Mouse (Mus musculus) liver, postnatal 0 days (tissue): ENCODE data around the gene Lhcgr. TPM values are rescaled to one million over a fixed set of nuclear protein-coding genes. Genes with fewer than 3 reads are reported as not detected.
A peak's percentile ranks its signal among the peaks of the same experiment; 100 is the strongest.

Experiments
- ATAC-seq: fragments of 200-750 bp; cut with Nextera tagmentation; 2 replicates; pipeline ENCODE4 v1.8.0; 2017; ENCODE audit warnings: mild to moderate bottlenecking, moderate library complexity
- DNase-seq: peaks from one replicate; pipeline ENCODE4 v3.0.0-alpha.2; 2016
- H3K27ac ChIP-seq: fragments of 300-500 bp; sonication (generic); 2 replicates; pipeline ENCODE4 v1.5.1; 2014; ENCODE audit warnings: antibody characterized with exemption, moderate library complexity, mild to moderate bottlenecking, low read depth
- H3K27me3 ChIP-seq: fragments of 300-500 bp; sonication (generic); 2 replicates; pipeline ENCODE4 v1.6.1; 2014; ENCODE audit warnings: low read length, control low read depth, mixed read lengths; ENCODE audit not compliant: insufficient read depth
- H3K36me3 ChIP-seq: fragments of 300-500 bp; sonication (generic); replicated peaks from 2 replicates; pipeline ENCODE4 v1.6.1; 2014; ENCODE audit warnings: mild to moderate bottlenecking, control low read depth, low read length, moderate library complexity, mixed read lengths; ENCODE audit not compliant: insufficient read depth
- H3K4me1 ChIP-seq: fragments of 300-500 bp; sonication (generic); 2 replicates; pipeline ENCODE4 v1.6.1; 2014; ENCODE audit warnings: antibody characterized with exemption, mild to moderate bottlenecking, control low read depth; ENCODE audit not compliant: insufficient read depth
- H3K4me2 ChIP-seq: fragments of 300-500 bp; sonication (generic); 2 replicates; pipeline ENCODE4 v1.6.1; 2014; ENCODE audit warnings: low read depth, mild to moderate bottlenecking, low read length, moderate library complexity, mixed read lengths
- H3K4me3 ChIP-seq: fragments of 300-500 bp; sonication (generic); 2 replicates; pipeline ENCODE4 v1.5.1; 2014; ENCODE audit warnings: low read depth, low read length
- H3K9ac ChIP-seq: fragments of 300-500 bp; sonication (generic); replicated peaks from 2 replicates; pipeline ENCODE4 v1.6.1; 2014; ENCODE audit warnings: mild to moderate bottlenecking, moderate library complexity
- H3K9me3 ChIP-seq: fragments of 300-500 bp; sonication (generic); 2 replicates; pipeline ENCODE4 v1.6.1; 2016; ENCODE audit warnings: mild to moderate bottlenecking, control low read depth, low read length, mixed read lengths
- CTCF ChIP-seq: sonication (generic); IDR thresholded peaks from 2 replicates; pipeline ENCODE4 v1.5.1; 2016; ENCODE audit warnings: antibody characterized with exemption, low read depth
- EP300 ChIP-seq: IDR thresholded peaks from 2 replicates; pipeline ENCODE4 v1.6.1; 2016; ENCODE audit warnings: antibody characterized with exemption, low read depth, mild to moderate bottlenecking
- WGBS: fragments of 180-500 bp; shearing (Covaris S2); extraction: QIAGEN DNeasy Blood & Tissue Kit; methylation state at CpG from one replicate; pipeline ENCODE4 v1.1.7; 2014; ENCODE audit not compliant: insufficient replicate concordance; 5-methylcytosine and 5-hydroxymethylcytosine counted together
- polyA plus RNA-seq: library from polyadenylated mRNA; unstranded; fragments of >200 nt; fragmentation: Nextera tagmentation; extraction: Ambion mirVana; gene quantifications from 2 replicates; pipeline ENCODE4 v1.2.1, GENCODE M21; 2015

Lhcgr gene
- polyA plus RNA-seq, 1 experiment from 2014 or later = not detected

DNA sequence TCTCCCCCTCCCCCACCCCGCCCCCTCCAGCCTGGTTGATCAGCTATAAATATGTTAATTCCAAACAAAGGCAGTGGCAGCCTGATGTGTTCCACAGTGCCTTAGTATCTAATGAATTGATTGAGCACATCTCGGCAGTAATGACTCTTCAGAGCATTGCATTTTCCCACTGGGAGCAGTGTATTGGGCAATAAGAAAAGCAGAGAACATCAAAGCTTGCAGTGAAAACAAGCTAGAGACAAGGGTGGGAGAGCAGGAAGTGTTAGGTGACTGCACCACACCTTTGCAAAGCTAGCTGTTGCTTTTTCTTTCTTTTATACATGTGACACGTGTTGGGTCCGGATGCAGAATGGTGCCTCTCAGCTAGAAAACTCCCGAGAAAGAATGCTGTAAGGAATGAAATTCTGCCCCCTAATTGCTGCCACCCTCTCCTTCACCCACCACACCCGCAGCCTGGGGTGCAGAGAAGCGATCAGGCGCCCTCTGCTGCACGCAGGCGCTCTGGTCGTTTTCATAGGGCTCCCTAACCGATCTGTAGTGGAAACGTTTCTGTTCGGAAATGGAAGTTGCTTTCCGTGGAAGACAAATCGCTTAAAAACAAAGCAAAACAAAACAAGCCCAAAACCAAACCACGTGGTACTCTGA, 38.8 kb downstream of the Lhcgr start:
- Histone ChIP-seq H3K4me1 (no peaks in the 10 kb centered on the region), H3K9me3 (no peaks in the 10 kb centered on the region), H3K4me3 (no peak overlapping the region), H3K27ac (no peak overlapping the region), H3K9ac (no peak overlapping the region), H3K4me2 (no peak overlapping the region; the same call in none of the 2 replicates), H3K27me3 (no peaks in the 10 kb centered on the region), H3K36me3 (no peaks in the 10 kb centered on the region)
- WGBS = 4% methylated on average over 17 of the region's 17 CpGs
- ATAC-seq (no peak), DNase-seq (peak; percentile 33)
- TF ChIP-seq EP300 = no peak
- peak; percentile 59 for TF ChIP-seq CTCF

DNA sequence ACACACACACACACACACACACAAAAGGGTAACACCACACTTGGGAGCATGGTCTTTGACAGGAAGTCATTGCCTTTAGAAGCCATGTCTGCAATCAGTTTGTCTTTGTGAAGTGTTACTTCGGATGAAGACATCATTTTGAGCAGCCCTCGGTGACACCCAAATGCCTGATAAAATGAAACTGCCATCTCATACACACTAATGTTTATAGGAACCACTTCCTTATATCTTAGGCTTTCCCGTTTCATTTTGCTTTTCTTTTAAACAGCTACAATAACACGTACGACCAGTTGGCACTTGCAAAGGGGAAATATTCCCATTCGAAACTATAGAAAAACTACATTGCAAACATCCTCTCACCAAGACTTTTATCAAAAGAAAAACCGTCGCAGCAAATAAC, 42.1 kb downstream of the Lhcgr start:
- no peaks in the 10 kb centered on the region for H3K36me3 ChIP-seq
- TF ChIP-seq CTCF (no peak), EP300 (no peak)
- no peak overlapping the region for H3K27ac ChIP-seq
- ATAC-seq = no peak
- H3K4me1 ChIP-seq = no peaks in the 10 kb centered on the region
- H3K27me3 ChIP-seq = no peaks in the 10 kb centered on the region
- DNase-seq = no peak
- no peaks in the 10 kb centered on the region for H3K9me3 ChIP-seq
- 61% methylated on average over 8 of the region's 8 CpGs for WGBS
- H3K4me3 ChIP-seq = no peak overlapping the region
- no peak overlapping the region for H3K9ac ChIP-seq
- H3K4me2 ChIP-seq = no peak overlapping the region

DNA sequence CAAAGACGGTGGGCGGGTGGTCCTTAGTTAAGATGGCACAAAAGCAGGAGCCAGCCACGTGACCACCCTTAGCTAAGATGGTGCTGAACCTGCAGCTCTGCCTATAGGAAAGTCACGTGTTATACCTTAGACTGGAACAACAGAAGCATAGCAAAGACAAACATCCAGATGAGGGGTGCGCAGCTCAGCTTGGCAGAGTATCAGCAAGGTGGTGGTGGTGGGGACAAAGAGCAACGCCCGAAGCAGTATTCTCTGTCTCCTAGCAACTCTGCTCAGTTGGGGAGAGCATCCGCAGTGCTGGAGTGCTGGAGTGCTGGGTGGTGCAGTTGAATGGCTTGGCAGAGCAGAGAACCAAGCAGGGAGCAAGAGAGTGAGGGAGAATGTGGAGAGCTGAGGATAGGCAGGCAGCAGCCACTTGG, 85.5 kb downstream of the Lhcgr start:
- ATAC-seq = no peak
- DNase-seq = no peak
- Histone ChIP-seq H3K27ac (no peak overlapping the region), H3K4me1 (no peaks in the 10 kb centered on the region), H3K9ac (no peak overlapping the region), H3K27me3 (no peaks in the 10 kb centered on the region), H3K4me2 (no peak overlapping the region), H3K36me3 (no peaks in the 10 kb centered on the region), H3K9me3 (no peaks in the 10 kb centered on the region), H3K4me3 (no peak overlapping the region)
- TF ChIP-seq EP300 (no peak), CTCF (no peak)
- WGBS = 57% methylated on average over 8 of the region's 8 CpGs

DNA sequence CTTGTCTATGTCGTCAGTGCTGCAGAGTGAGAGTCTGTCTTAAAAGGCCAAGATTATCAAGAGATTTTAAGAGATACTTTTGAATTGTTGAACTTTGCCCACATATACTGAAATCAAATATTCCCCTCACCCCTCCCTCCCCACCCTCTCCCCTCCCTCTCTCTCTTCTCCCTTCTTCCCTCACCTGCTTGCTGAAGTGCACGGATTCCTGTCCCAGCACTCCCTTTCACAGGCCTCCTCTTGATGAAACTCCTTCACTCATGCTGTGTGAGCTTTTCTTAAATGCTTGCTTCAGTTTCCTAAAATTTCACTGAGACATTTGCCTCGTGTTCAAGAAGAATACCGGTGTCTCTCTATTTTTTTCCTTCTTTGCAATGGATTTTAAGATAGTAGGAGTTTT, 88.7 kb downstream of the Lhcgr start:
- no peak for TF ChIP-seq CTCF
- TF ChIP-seq EP300 = no peak

DNA sequence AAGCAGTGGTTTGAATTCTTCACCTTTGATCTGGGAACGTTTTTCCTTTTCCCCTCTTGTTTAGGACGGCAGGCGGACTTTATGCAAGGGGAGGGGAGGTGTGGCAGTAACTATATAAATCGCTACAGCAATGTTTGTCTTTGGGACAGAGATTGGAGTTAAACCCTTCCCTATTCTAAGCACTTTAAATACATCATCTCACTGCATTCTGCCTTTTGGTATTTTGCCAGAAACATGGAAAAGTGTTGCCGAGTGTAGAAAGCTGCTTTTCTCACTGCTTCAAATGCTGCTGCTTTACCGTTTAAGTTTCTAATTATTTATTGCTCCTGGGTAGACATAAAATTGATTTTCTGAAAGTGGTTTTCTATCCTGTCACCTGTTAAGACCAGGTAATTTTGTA, 89.4 kb downstream of the Lhcgr start:
- H3K36me3 ChIP-seq = no peaks in the 10 kb centered on the region
- no peak overlapping the region for H3K4me2 ChIP-seq
- no peaks in the 10 kb centered on the region for H3K4me1 ChIP-seq
- H3K9ac ChIP-seq = no peak overlapping the region
- 26% methylated on average over 6 of the region's 6 CpGs for WGBS
- H3K27me3 ChIP-seq = no peaks in the 10 kb centered on the region
- H3K27ac ChIP-seq = no peak overlapping the region
- no peak overlapping the region for H3K4me3 ChIP-seq
- no peak for ATAC-seq
- H3K9me3 ChIP-seq = peaks cover 3% of the 10 kb centered on the region; the same call in 1 of the 2 replicates
- TF ChIP-seq CTCF (no peak), EP300 (no peak)
- DNase-seq = no peak

More for the DNA sequence above, 88.7 kb downstream of the Lhcgr start:
- no peak for DNase-seq
- WGBS = 43% methylated on average over 4 of the region's 4 CpGs
- ATAC-seq = no peak
- Histone ChIP-seq H3K36me3 (no peaks in the 10 kb centered on the region), H3K4me2 (no peak overlapping the region), H3K4me3 (no peak overlapping the region), H3K27ac (no peak overlapping the region), H3K9ac (no peak overlapping the region), H3K4me1 (no peaks in the 10 kb centered on the region), H3K27me3 (no peaks in the 10 kb centered on the region), H3K9me3 (peaks cover 3% of the 10 kb centered on the region; the same call in 1 of the 2 replicates)

DNA sequence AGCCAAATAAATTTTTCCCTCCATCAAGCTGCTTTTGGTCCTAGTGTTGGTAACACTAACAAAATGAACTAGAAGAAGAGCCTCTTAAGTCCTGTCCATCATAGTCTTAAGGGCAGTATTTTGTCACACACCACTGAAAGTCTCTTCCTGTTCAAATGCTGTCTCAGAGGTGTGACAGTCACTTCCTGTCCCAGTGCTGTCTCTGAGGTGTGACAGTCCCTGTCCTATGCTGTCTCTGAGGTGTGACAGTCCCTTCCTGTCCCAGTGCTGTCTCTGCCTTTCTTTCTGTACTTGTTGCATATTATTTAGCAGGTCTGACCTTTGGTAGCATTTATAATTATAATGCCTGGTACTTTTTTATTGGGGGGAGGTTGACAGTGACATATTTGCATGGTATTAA, 90.9 kb downstream of the Lhcgr start:
- H3K27ac ChIP-seq = no peak overlapping the region
- H3K4me1 ChIP-seq = no peaks in the 10 kb centered on the region
- no peaks in the 10 kb centered on the region for H3K27me3 ChIP-seq
- no peak overlapping the region for H3K4me2 ChIP-seq
- no peak overlapping the region for H3K4me3 ChIP-seq
- DNase-seq (no peak), ATAC-seq (no peak)
- TF ChIP-seq CTCF = no peak
- H3K9me3 ChIP-seq = peaks cover 3% of the 10 kb centered on the region; the same call in 1 of the 2 replicates
- no peaks in the 10 kb centered on the region for H3K36me3 ChIP-seq
- no peak overlapping the region for H3K9ac ChIP-seq
